Mouse (Mus musculus): Measurements from ENCODE around the gene Crebrf. TPM values are rescaled to one million over a fixed set of nuclear protein-coding genes. Genes with fewer than 3 reads are reported as not detected.

Gene Crebrf
- polyA plus RNA-seq, 1 experiment from 2014 or later = 18.0 TPM

GRCm38 (mm10) chr17:26708499-26708898, 7.0 kb upstream of the Crebrf start:
- Histone ChIP-seq H3K36me3 (peaks cover 4% of the 10 kb centered on the region; the same call in 1 of the 2 replicates), H3K27ac (no peak overlapping the region), H3K9me3 (no peaks in the 10 kb centered on the region), H3K9ac (replicated peaks) (no peak overlapping the region), H3K4me1 (replicated peaks) (peaks cover 11% of the 10 kb centered on the region), H3K4me2 (replicated peaks) (no peak overlapping the region), H3K27me3 (no peaks in the 10 kb centered on the region), H3K4me3 (replicated peaks) (no peak overlapping the region)
- no peak for ATAC-seq

- peaks cover 13% of the 10 kb centered on the region for H3K4me1 ChIP-seq (replicated peaks)
- H3K9me3 ChIP-seq = no peaks in the 10 kb centered on the region
- H3K27ac ChIP-seq = no peak overlapping the region
- ATAC-seq = no peak
- no peaks in the 10 kb centered on the region for H3K27me3 ChIP-seq
- 51% methylated on average over 9 of the region's 9 CpGs for WGBS
- H3K4me3 ChIP-seq (replicated peaks) = no peak overlapping the region
- H3K9ac ChIP-seq (replicated peaks) = 0 out of 2 replicates have a peak overlapping the region, but pooled peaks have one; percentile 16
- no peak overlapping the region for H3K4me2 ChIP-seq (replicated peaks)
- H3K36me3 ChIP-seq = peaks cover 4% of the 10 kb centered on the region; the same call in 1 of the 2 replicates
These were observed 6.4 kb upstream of the Crebrf start for GRCm38 (mm10) chr17:26708993-26709590.

GRCm38 (mm10) chr17:26710049-26710448, 5.4 kb upstream of the Crebrf start:
- Histone ChIP-seq H3K27ac (no peak overlapping the region), H3K9me3 (no peaks in the 10 kb centered on the region), H3K9ac (replicated peaks) (no peak overlapping the region), H3K4me1 (replicated peaks) (peaks cover 21% of the 10 kb centered on the region), H3K36me3 (no peaks in the 10 kb centered on the region), H3K27me3 (no peaks in the 10 kb centered on the region), H3K4me3 (replicated peaks) (no peak overlapping the region), H3K4me2 (replicated peaks) (no peak overlapping the region)
- 53% methylated on average over 6 of the region's 6 CpGs for WGBS
- no peak for ATAC-seq

- peak overlapping the region; percentile 77 for H3K9ac ChIP-seq (replicated peaks)
- H3K27ac ChIP-seq = peak overlapping the region; percentile 84
- peak; percentile 98 for ATAC-seq
- peaks cover 10% of the 10 kb centered on the region for H3K4me1 ChIP-seq (replicated peaks)
- no peaks in the 10 kb centered on the region for H3K9me3 ChIP-seq
- H3K36me3 ChIP-seq = no peaks in the 10 kb centered on the region
- peak overlapping the region; percentile 97 for H3K4me3 ChIP-seq (replicated peaks)
- peak overlapping the region; percentile 54 for H3K4me2 ChIP-seq (replicated peaks)
- H3K27me3 ChIP-seq = no peaks in the 10 kb centered on the region
- WGBS = under 1% methylated on average over 51 of the region's 75 CpGs
These were observed 667 bp downstream of the Crebrf start for GRCm38 (mm10) chr17:26715916-26716717.

GRCm38 (mm10) chr17:26717868-26718267, 2.4 kb downstream of the Crebrf start:
- Histone ChIP-seq H3K4me1 (replicated peaks) (peaks cover 10% of the 10 kb centered on the region), H3K4me3 (replicated peaks) (no peak overlapping the region), H3K27ac (no peak overlapping the region), H3K36me3 (no peaks in the 10 kb centered on the region), H3K9me3 (no peaks in the 10 kb centered on the region), H3K9ac (replicated peaks) (no peak overlapping the region), H3K4me2 (replicated peaks) (no peak overlapping the region), H3K27me3 (no peaks in the 10 kb centered on the region)
- 61% methylated on average over 2 of the region's 2 CpGs for whole genome bisulfite sequencing
- no peak for ATAC-seq

GRCm38 (mm10) chr17:26719405-26719804, 4.0 kb downstream of the Crebrf start:
- no peaks in the 10 kb centered on the region for H3K9me3 ChIP-seq
- H3K4me2 ChIP-seq (replicated peaks) = no peak overlapping the region
- no peaks in the 10 kb centered on the region for H3K36me3 ChIP-seq
- ATAC-seq = no peak
- peaks cover 7% of the 10 kb centered on the region for H3K4me1 ChIP-seq (replicated peaks)
- H3K27ac ChIP-seq = no peak overlapping the region
- no peak overlapping the region for H3K9ac ChIP-seq (replicated peaks)
- H3K4me3 ChIP-seq (replicated peaks) = no peak overlapping the region
- H3K27me3 ChIP-seq = no peaks in the 10 kb centered on the region

- Histone ChIP-seq H3K9ac (replicated peaks) (no peak overlapping the region), H3K27ac (no peak overlapping the region), H3K27me3 (no peaks in the 10 kb centered on the region), H3K4me2 (replicated peaks) (no peak overlapping the region), H3K4me1 (replicated peaks) (no peaks in the 10 kb centered on the region; the same call in 1 of the 2 replicates), H3K4me3 (replicated peaks) (no peak overlapping the region), H3K36me3 (no peaks in the 10 kb centered on the region), H3K9me3 (no peaks in the 10 kb centered on the region)
- 76% methylated on average over 2 of the region's 2 CpGs for WGBS
- ATAC-seq = no peak
These were observed 6.4 kb downstream of the Crebrf start for GRCm38 (mm10) chr17:26721802-26722201.

GRCm38 (mm10) chr17:26724790-26725189, 9.3 kb downstream of the Crebrf start:
- ATAC-seq = no peak
- Histone ChIP-seq H3K4me2 (replicated peaks) (no peak overlapping the region), H3K27me3 (no peaks in the 10 kb centered on the region), H3K9me3 (no peaks in the 10 kb centered on the region), H3K9ac (replicated peaks) (no peak overlapping the region), H3K4me3 (replicated peaks) (no peak overlapping the region), H3K36me3 (no peaks in the 10 kb centered on the region), H3K27ac (no peak overlapping the region), H3K4me1 (replicated peaks) (peaks cover 6% of the 10 kb centered on the region; the same call in 1 of the 2 replicates)
- 54% methylated on average over 1 of the region's 1 CpGs for WGBS

GRCm38 (mm10) chr17:26726674-26727073, 11.2 kb downstream of the Crebrf start:
- Histone ChIP-seq H3K4me1 (replicated peaks) (peaks cover 6% of the 10 kb centered on the region; the same call in 1 of the 2 replicates), H3K36me3 (no peaks in the 10 kb centered on the region), H3K9me3 (no peaks in the 10 kb centered on the region), H3K9ac (replicated peaks) (no peak overlapping the region), H3K27me3 (no peaks in the 10 kb centered on the region), H3K4me2 (replicated peaks) (no peak overlapping the region), H3K27ac (no peak overlapping the region), H3K4me3 (replicated peaks) (no peak overlapping the region)
- WGBS = 95% methylated on average over 1 of the region's 1 CpGs
- ATAC-seq = no peak

GRCm38 (mm10) chr17:26727110-26727755, 11.8 kb downstream of the Crebrf start:
- WGBS = 67% methylated on average over 3 of the region's 3 CpGs

GRCm38 (mm10) chr17:26742581-26742980, 27.1 kb downstream of the Crebrf start:
- Histone ChIP-seq H3K9me3 (no peaks in the 10 kb centered on the region), H3K36me3 (peaks cover 14% of the 10 kb centered on the region), H3K9ac (replicated peaks) (no peak overlapping the region), H3K4me3 (replicated peaks) (no peak overlapping the region), H3K4me2 (replicated peaks) (no peak overlapping the region), H3K4me1 (replicated peaks) (no peaks in the 10 kb centered on the region), H3K27me3 (no peaks in the 10 kb centered on the region), H3K27ac (no peak overlapping the region)
- ATAC-seq = no peak
- WGBS = 44% methylated on average over 4 of the region's 4 CpGs

More at GRCm38 (mm10) chr17:26727110-26727755, 11.8 kb downstream of the Crebrf start:
- no peaks in the 10 kb centered on the region for H3K9me3 ChIP-seq
- no peak for ATAC-seq
- no peak overlapping the region for H3K4me2 ChIP-seq (replicated peaks)
- peaks cover 6% of the 10 kb centered on the region; the same call in 1 of the 2 replicates for H3K4me1 ChIP-seq (replicated peaks)
- no peak overlapping the region for H3K27ac ChIP-seq
- H3K4me3 ChIP-seq (replicated peaks) = no peak overlapping the region
- H3K9ac ChIP-seq (replicated peaks) = no peak overlapping the region
- H3K27me3 ChIP-seq = no peaks in the 10 kb centered on the region
- H3K36me3 ChIP-seq = no peaks in the 10 kb centered on the region

- 61% methylated on average over 1 of the region's 1 CpGs for WGBS
- no peak overlapping the region for H3K4me3 ChIP-seq (replicated peaks)
- H3K36me3 ChIP-seq = peaks cover 14% of the 10 kb centered on the region
- H3K9me3 ChIP-seq = no peaks in the 10 kb centered on the region
- ATAC-seq = no peak
- H3K27ac ChIP-seq = no peak overlapping the region
- no peaks in the 10 kb centered on the region for H3K27me3 ChIP-seq
- no peak overlapping the region for H3K9ac ChIP-seq (replicated peaks)
- H3K4me2 ChIP-seq (replicated peaks) = no peak overlapping the region
- H3K4me1 ChIP-seq (replicated peaks) = no peaks in the 10 kb centered on the region
These were observed 27.8 kb downstream of the Crebrf start for GRCm38 (mm10) chr17:26743294-26743693.

Measured in midbrain, embryonic 13.5 days (tissue).